Mouse (Mus musculus): Measurements from ENCODE around the gene Ppp1cc. TPM values are rescaled to one million over a fixed set of nuclear protein-coding genes. Genes with fewer than 3 reads are reported as not detected.
A peak's percentile ranks its signal among the peaks of the same experiment; 100 is the strongest.

Ppp1cc gene
- 10 to 100 TPM; 44.5 to 70.3 TPM for polyA plus RNA-seq (2017; shearing (Covaris generic))

DNA sequence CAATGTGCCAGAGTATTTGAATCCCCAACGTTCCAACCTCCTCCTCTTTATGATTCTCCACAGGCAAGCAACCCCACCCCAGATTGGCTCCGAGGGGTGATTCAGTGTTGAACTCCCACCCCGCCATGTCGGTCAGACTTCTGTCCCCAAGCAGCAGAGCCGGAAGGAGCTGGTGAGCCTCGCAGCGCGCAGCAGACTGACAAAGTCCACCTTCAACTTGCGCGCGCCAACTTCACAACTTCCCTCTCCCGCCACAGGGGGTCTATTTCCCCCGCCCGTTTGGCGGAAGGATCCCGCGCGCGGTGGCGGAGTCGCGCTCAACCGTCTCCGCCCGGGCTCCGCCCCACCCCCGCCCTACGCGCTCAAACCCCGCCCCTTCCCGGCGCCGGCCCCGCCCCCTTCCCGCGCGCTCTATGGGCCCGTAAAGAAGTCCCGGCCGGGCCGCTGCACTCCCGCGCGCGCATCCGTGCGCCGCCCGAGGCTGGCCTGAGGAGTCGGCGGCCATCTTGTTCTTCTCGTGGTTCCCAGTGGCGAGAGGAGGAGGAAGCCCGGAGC, at the start of gene Ppp1cc:
Gene Ppp1cc (plus strand): TSS at position 452 of the 555 bp plus-strand sequence.
- peak; percentile 58 for ATAC-seq

DNA sequence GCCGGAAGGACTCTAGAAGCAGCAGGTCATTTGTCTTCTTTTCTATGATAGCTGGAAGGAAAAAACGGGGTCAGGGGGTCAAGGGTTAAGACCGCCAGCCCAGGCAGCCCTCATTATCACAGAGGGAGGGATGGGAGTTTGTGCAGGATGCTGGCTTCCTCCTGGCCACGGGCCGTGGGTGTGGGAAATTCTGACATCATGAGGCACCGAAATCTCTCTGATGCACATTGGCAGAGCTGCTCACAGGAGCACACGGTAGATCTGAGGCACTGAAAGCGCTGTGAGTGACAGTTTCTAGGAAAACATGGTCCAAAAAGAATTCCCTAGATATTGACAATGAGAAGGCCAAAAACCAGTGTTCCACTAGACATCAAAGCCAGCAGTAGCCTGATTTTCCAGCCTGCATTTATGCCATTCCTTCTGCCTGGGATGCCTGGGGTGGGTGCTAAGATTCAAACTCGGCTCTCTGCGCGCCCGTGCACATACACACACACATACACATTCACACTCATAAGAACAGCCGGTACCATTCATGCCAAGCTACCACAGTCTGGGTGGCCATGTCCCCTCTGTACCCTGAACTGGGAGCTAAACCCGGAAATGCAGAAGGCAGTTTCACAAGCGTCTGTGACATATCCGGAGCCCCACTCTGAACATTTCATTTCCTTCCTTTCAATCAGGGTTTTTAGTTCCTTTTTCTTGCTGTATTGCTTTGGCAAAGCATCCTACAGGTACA, 48.6 kb upstream of the Ppp1cc start:
- no peak for ATAC-seq

DNA sequence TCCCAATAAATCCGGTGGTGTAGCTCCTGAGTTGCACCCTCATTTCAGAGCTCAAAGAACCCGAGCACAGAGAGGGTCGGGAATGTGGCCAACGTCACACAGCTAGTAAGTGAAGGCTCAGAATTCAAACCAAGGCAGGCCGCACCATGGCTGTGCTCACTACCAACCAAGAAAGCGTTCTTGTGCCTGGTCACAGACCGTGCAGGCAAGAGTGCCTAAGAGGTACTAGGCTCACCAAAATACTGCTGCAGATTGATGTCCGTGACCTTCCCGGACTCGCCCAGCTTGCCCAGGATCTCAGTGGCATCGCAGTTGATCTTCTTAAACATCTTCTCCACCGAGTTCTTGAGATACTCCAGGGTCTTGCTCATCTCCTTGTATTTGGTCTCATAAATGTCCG, 47.5 kb upstream of the Ppp1cc start:
- no peak for ATAC-seq

DNA sequence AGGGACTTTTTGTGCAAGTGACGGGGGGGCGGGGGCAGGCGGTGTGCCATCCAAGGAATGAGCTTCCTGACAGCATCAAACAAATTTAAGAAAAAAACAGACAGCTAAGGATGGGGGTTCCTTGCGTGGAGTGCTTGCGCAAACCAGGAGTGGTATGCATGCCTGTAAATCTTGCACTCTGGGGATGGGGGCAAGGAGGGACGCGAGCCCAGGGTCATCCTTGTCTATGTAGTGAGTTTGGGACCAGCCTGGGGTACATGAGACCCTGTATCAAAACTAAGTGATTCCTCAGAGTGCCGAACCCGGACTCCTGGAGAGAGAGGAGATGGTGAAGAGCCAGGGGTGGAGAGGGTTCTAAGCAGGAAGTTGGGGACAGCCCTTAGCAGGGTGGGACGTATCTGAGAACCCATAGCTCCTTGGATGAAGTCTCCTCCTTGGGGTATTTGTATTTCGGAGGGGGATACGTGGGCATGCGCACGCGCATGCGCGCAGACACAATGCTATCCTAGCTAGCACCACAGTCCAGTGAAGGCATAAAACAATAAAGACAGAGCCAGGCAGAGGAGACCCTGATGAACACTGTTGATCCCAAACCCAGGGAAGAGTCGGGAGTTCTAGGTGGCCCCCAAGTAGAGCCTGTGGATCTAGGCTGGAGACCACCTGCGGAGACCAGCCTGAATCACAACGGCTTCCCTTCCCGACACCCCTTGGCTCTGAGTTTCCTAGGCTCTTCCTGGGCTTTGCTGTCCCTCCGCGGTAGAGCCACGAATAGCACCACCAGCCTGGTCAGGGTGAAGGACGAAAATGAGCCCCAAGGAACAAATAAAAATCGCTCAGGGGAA, 46.8 kb upstream of the Ppp1cc start:
- no peak for ATAC-seq

DNA sequence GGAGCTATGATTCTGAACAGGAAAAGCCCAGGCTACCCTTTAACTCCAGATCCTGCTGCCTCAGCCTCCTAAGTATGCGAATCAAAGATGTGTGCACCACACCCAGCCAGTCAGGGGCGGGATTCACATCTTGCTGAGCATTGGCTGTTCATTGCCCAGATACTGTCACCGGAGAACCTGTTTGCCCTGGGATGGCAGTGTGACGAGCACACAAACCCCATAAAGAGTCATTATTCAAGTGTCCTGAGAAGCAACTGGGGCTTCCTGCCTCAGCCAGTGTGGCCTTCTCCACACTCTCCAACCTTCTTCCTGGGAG, 46.2 kb upstream of the Ppp1cc start:
- no peak for ATAC-seq

DNA sequence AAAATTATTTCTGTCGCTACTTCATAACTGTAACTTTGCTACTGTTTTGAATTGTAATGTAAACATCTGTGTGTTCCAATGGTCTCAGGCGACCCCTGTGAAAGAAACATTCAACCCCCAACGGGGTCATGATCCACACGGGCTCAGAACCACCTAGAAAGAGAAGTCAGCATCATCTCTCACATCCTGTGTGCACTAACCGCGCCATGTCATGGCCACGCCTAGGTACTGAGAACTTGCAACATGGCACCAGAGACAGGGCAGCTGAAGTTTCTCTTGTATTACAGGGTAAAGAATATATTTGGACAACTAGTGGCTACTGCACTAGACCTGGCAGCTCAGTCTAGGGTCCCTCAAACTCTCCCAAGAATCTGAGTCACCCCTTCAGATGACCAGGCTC, 44.6 kb upstream of the Ppp1cc start:
- no peak for ATAC-seq

DNA sequence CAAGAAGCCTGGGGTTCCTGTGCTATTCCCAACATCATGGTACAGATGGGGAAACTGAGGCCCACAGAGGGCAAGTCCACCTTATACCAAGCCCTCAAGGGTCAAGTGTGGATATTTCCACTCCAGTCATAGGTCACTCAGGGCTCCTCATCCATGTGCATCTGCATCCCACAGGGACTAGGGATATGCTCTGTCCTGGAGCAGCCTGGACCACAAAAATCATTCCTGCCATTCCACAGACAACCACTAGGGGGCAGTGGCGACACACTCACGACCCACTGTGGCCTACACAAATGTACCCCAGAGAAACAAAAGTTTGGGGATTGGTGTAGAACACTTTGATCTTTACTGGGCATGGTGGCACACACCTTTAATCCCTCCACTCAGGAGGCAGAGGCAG, 43.9 kb upstream of the Ppp1cc start:
- ATAC-seq = no peak

DNA sequence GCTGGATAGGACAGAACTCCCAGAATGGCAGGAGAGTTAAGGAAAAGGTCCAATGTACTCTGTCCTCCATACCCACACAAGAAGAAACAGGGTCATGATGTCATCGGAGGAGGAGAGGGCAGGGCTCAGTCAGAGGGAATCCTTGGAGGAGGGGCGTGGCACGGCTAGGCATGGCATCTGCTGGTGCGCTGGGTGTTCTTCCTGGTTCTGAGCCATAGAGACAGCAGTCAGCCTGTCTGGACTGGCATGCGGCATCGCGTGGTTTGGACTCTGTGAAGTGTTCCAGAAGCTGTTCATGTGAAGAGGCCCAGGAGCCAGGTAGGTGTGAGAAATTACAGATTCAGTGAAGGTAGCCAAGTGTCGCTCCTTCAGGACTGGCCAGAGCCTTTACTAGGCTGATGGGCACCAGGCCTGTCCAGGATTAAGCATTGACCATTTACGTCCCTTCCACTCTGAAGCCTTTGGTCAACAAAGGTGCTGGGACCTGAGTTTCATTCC, 42.8 kb upstream of the Ppp1cc start:
- ATAC-seq = no peak

DNA sequence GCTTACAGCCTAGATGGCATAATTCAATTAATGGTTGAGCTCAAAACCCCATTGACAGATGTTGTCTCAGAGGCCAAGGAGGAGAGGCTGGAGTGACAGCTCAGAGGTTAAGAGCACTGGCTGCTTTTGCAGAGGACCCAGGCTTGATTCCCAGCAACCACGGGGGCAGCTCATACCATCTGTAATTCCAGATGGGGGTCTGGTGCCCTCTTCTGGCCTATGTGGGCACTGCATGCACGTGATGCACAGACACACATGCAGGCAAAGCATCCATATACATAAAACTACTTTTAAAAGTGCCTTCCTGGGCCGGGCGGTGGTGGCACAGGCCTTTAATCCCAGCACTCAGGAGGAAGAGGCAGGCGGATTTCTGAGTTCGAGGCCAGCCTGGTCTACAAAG, 41.8 kb upstream of the Ppp1cc start:
- no peak for ATAC-seq

DNA sequence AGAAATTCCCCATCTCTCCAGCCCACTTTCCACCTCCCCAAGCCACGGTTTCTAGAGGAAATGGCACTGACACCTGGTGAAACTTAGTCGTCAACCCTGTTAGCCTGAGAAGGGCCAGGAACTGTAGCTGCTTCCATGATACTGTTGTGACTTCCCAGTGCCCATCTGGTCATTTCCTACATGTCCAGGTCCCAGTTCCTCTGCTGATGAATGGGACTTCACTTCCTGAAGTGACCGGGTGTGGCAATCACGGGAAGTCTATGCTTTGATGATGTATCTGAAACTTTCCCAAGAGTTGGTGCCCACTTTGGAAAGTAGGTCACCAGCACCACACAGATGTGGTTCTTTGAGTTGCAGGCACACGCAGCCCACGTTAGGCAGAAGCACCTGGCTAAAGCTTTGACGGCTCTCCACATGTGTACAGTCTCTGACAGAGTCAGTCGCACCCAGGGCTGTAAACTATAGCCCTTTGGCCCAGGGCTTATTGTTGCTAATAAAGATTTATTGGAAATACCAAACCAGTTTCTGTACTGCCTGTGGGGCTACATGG, 32.8 kb upstream of the Ppp1cc start:
- ATAC-seq = no peak

DNA sequence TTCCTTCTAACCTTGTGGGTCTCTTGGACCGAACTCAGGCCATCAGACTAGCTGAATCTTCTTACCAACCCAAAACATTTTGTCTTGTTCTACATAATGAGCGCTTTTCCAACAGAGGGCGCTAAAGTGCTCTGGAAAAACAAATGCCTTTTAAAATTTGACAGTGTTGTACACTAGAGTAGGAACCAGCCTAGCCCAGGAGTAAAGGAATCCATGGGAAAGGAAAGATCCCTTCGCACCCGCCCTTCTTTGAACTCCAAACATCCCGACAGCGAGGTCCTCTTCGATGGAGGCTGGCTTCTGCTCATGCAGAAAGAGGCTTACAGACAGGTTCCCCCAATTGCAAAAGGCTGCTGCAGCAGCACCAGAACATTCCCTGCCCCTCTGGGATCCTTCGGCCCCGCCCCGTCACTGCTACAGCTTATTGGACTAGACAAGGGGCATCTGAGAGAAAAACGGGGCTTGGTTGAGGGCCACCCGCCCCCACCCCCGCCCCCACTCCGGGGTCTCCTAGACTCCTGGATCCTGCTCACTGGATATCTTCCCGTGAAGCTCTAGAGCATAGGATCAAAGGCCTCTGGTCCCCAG, 28.9 kb upstream of the Ppp1cc start:
- no peak for ATAC-seq

DNA sequence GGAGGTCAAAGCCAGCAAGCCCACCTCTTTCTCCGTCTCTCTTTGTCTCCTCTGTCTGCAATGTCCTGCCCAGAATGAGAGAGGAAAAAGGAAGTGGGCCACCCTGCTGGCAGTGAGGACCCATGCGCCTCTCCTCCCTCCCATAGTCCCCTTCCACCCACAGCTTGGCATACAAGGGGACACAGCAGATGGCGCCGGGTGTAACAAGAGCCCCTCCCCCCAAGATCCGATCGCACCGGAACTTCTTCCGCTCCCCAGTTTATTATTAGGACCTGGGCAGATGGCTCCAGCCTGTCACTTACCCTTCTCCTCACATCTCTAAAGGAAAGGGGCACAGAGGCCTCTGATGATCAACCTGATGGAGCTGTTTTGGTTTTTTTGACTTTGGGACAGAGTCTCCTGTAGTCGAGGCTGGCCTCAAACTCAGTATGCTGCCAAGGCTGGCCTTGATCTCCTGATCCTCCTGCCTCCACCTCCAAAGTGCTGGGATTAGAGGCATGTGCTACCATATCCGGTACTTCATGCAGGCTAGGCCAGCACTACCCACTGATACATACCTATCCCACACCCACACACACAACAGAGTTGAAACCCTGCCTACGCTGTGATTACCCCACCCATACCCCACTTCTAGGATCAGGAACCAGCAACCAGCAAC, 27.6 kb upstream of the Ppp1cc start:
- ATAC-seq = no peak

DNA sequence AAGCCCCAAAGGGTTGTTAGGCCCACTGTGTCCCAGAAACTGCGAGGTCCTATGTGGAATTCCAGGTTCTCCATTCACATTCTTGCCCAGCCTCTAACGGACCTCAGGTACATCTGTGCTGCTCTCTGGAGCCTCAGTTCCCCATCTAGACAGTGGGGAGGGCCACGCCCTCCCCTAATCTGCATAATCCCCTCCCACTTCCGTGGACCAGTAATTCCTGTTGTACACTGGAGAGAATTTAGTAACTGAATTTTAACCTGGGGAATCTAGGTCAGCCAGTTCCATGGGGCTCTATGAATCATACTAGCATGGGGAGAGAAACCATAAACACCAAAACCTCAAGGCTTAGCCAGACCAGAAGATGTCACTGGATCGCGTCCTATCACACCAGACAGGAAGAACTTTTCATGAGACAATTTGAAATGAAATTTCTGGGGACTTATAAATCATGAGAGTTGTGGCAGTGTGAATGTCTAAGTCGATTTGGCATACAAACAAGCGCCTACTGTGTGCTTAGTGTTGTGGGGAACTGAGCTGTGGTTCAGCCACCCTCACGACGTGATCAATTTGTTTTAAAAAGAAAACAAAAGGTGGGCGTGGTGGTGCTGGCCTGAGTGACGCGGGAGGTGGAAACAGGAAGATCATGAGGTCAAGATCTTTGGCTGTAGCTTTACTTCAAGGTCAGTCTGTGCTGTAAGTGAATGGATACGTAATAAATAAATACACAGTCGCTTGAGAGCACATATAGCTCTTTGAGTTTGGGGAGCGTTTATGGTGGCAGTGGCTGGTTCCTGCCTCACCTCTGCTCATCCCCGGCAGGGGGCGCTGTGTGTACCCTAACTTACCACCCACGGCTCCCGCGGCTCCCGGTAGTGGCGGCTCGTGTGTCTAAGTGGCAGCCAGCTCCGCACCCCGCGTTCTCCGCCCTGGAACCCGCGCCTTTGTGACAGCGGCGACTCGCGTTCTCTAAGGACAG, 26.7 kb upstream of the Ppp1cc start:
- ATAC-seq = peak; percentile 76

DNA sequence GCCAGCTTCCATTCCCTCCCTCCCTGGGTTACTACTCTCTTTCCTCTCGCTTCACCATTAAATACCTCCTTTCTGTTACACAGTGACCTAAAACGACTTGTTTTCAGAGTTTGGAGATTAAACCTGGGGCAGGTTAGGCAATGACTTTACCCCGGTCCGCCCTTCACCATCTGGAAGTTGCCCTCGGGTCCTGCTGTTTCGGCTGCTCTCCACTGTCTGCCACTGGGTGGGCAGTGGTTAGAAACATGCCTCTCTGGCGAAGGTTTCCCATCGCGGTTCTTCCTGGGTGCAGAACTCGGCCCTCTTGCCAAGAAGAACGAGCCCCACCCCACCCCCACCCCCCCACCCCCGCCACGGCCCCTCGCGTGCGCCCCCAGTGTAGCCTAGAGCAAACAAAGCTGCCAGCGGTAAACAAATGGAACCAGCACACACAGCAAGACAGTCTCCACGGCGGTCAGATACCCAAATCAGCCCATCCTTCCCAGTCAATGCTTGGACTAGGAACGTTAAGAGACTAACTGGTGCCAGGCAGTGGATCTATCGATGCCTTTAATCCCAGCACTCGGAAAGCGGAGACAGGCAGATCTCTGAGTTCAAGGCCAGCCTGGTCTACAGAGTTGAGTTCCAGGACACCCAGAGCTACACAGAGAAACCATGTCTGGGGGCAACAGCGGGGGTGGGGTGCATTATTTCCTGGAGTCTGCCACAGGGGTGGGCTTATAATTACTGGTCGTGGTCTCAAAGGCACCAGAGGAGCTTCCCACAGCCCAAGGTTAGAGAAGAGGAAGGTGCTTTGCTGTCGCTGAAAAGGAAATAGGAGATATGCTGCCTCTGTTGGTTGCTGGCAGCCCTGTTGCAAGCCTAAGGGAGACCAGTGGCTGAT, 25.7 kb upstream of the Ppp1cc start:
- no peak for ATAC-seq

DNA sequence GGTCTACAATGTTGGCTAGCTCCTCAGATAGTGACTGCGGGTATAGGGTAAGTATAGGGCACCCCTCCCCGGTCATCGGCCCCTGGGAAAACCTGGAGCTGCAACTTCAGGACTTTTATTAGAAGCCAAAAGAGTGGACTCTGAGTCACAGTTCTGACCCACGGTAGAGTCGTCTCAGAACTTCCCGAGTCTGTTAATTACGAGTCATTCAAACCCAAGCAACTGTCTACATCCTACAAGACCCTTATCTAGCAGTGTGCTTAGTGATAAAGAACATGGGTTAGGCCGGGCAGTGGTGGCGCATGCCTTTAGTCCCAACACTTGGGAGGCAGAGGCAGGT, 25.1 kb upstream of the Ppp1cc start:
- no peak for ATAC-seq

DNA sequence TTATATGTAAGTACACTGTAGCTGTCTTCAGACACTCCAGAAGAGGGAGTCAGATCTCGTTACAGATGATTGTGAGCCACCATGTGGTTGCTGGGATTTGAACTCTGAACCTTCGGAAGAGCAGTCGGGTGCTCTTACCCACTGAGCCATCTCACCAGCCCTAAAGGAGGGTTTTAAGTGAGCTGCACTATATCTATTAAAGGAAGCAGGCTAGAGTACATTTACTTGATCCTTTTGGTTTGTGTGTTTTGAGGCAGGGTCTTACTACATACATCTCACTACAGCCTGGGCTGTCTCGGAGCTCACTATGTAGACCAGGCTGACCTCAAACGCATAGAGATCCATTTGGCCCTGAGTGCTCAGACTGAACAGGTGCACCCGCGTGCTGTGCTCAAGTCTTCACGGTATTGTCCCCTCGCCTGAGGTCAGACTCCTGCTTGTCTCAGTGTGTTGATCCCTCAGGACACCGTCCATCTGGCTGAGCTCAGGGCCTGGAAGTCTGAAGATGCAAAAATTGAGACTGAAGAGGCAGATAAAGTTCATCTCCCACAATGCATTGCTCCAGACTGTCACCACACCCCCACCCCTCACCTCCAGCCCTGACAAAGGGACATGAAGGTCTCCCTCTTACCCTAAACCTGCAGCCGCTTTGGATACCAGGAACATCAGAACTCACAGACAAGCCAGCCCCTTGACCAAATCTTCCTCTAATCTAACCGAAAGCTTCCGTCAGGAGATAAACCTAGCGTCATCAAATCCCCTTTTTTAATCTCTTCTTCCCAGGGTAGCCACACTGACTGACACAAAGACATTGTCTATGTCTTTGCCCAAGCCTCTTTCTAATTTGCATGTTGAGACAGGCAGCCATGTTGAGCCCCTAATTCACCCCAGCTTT, 23.4 kb upstream of the Ppp1cc start:
- ATAC-seq = no peak

DNA sequence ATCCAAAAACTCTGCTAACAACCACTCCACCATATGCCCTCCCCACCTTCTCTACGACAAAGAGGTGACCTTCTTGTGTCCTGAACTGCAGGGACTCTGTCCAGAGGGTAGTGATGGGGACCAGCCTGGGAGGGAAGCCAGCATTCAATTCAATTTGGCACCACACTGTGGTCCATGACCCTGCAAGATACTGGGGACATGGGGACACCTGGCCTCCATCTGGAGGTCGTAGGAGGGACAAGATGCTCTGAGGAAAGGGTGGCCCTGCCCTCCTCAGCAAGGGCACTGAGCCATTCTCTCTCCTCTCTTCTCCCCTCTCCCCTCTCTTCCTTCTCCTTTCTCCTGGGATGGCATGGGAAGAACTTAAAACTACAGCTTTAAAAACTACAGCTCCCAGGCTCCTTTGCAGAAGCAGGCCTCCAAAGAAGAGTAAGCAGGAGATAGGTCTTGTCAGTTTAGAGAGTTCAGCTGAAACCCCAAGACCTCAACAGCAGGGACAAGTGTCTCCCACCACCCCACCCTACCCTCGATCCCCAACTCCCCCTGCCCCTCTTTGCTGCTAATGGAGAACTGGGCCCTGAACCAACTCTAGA, 22.7 kb upstream of the Ppp1cc start:
- no peak for ATAC-seq

DNA sequence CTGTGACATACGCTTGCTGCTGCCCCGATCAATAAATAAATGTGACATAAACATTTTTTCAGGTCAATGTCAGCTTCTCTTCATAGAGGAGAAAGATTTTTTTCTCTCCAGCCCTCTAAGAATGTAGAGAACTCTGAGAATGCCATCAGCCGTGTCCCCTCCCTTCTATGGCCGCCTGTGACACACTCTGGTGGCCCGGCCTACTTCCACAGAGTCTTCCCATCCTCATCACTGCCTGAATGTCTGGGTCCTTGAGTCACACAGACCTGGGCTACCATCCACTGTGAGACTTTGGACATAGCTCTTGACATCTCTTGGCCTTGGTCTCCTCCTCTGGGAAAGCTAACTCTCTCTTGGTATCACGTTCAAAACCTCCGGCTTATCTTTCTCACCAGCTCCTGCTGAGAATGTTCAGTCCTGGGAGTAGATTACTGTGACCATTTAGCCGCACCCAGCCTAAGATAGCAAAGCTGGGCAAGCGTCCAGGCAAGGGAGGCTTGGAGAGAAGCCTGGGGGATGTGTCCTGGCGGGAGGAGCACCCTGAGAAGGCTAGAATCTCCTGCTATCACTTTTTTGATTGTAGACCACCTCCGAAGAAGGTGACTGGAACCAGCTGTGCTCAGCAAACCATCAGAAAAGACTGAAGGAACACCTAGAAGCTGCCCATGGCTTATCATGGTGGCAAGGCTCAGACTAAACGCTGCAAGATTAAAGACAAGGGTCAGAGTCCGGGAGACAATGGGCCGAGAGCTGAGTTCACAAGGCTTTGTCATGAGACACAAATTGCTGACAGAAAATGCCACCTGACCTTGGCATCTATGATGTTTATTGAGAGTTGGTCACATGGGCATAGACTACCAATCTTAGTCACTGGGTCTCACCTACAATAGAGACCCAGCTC, 21.3 kb upstream of the Ppp1cc start:
- no peak for ATAC-seq
